Mouse (Mus musculus): Measurements from ENCODE around the gene Sp9. TPM values are rescaled to one million over a fixed set of nuclear protein-coding genes. Genes with fewer than 3 reads are reported as not detected.

The Sp9 gene
- total and polyA plus RNA-seq, 3 experiments = 0.55 TPM; not detected in 2

- Histone ChIP-seq H3K27ac (ENCODE audit: insufficient read depth, low read depth) (no peak overlapping the region), H3K79me2 (replicated peaks; ENCODE audit: control insufficient read depth, extremely low read depth, insufficient read depth, poor library complexity, severe bottlenecking) (no peaks in the 10 kb centered on the region), H3K9me3 (replicated peaks; ENCODE audit: low read length) (no peaks in the 10 kb centered on the region), H3K36me3 (replicated peaks in 1 of 2; ENCODE audit: control insufficient read depth in 1 of 2, insufficient read depth in 1 of 2, low read length in 1 of 2) (peaks cover 2 to 3% of the 10 kb centered on the region in 2 experiments), H3K9ac (ENCODE audit: insufficient read depth, low read depth) (no peak overlapping the region), H3K4me3 (replicated peaks in 1 of 3; ENCODE audit: low read depth in 2 of 3, low read length in 2 of 3, poor library complexity in 1 of 3) (no peak overlapping the region), H3K4me2 (ENCODE audit: insufficient read depth, low read depth, poor library complexity, severe bottlenecking) (no peak overlapping the region), H3K27me3 (replicated peaks) (peaks cover 12% of the 10 kb centered on the region), H3K4me1 (ENCODE audit: control insufficient read depth in 1 of 2, insufficient read depth in 2 of 2) (peaks cover 0 to 5% of the 10 kb centered on the region in 2 experiments; a peak in 1 of 4 replicates)
- dilution Hi-C loops (cut with MboI; ENCODE audit: extremely low pct_ligation_motif_present, extremely low pct_unique_long_range_greater_than_20kb, low sequenced_read_pairs) (no loop called here), in situ Hi-C loops (cut with MboI; ENCODE audit: low pct_ligation_motif_present, low pct_unique_long_range_greater_than_20kb, low sequenced_read_pairs) (loop anchor here (10.0 to 25.0 kb wide), 5 partner anchors 116 to 766 kb away; no protein-coding TSS in a partner anchor)
- TF ChIP-seq GABPA (IDR thresholded peaks at IDR 0.05; ENCODE audit: insufficient replicate concordance, low read depth, low read length) (no peak), IRF4 (IDR thresholded peaks at IDR 0.05; ENCODE audit: low read depth, low read length) (no peak), NRF1 (IDR thresholded peaks at IDR 0.05; ENCODE audit: low read depth, low read length) (no peak), MAX (IDR thresholded peaks at IDR 0.05; ENCODE audit: low read length) (no peak), TBP (conservative IDR thresholded peaks at IDR 0.05; ENCODE audit: low read depth, low read length) (no peak), PAX5 (IDR thresholded peaks at IDR 0.05; ENCODE audit: low read length) (no peak), ETS1 (conservative IDR thresholded peaks at IDR 0.05; ENCODE audit: low read depth, low read length) (no peak), RCOR1 (conservative IDR thresholded peaks at IDR 0.05; ENCODE audit: low read depth, low read length) (no peak), ELF1 (IDR thresholded peaks at IDR 0.05; ENCODE audit: low read depth, low read length) (no peak), USF2 (conservative IDR thresholded peaks at IDR 0.05; ENCODE audit: low read depth, low read length) (no peak)
- DNase-seq (ENCODE audit: extremely low read depth) = no peak
Observed at GRCm38 (mm10) chr2:73280356-73281047, 8.8 kb downstream of the Sp9 start.

GRCm38 (mm10) chr2:73281048-73281661 lies 9.4 kb downstream of the Sp9 start:
- Histone ChIP-seq H3K27me3 (replicated peaks) (peaks cover 6% of the 10 kb centered on the region), H3K4me2 (ENCODE audit: insufficient read depth, low read depth, poor library complexity, severe bottlenecking) (no peak overlapping the region), H3K9ac (ENCODE audit: insufficient read depth, low read depth) (no peak overlapping the region), H3K4me1 (ENCODE audit: control insufficient read depth in 1 of 2, insufficient read depth in 2 of 2) (peaks cover 0 to 5% of the 10 kb centered on the region in 2 experiments; a peak in 1 of 4 replicates), H3K27ac (ENCODE audit: insufficient read depth, low read depth) (no peak overlapping the region), H3K36me3 (replicated peaks in 1 of 2; ENCODE audit: control insufficient read depth in 1 of 2, insufficient read depth in 1 of 2, low read length in 1 of 2) (peaks cover 2 to 5% of the 10 kb centered on the region in 2 experiments), H3K9me3 (replicated peaks; ENCODE audit: low read length) (no peaks in the 10 kb centered on the region), H3K79me2 (replicated peaks; ENCODE audit: control insufficient read depth, extremely low read depth, insufficient read depth, poor library complexity, severe bottlenecking) (no peaks in the 10 kb centered on the region), H3K4me3 (replicated peaks in 1 of 3; ENCODE audit: low read depth in 2 of 3, low read length in 2 of 3, poor library complexity in 1 of 3) (no peak overlapping the region)
- TF ChIP-seq CHD2 (IDR thresholded peaks at IDR 0.05; ENCODE audit: low read length) = no peak
- no peak for TF ChIP-seq KAT2A (IDR thresholded peaks at IDR 0.05; ENCODE audit: insufficient replicate concordance, low read length)
- no peak for TF ChIP-seq ZNF384 (IDR thresholded peaks at IDR 0.05; ENCODE audit: low read depth, low read length)
- no peak for TF ChIP-seq RAD21 (IDR thresholded peaks at IDR 0.05; ENCODE audit: low read depth, low read length)
- TF ChIP-seq JUND (conservative IDR thresholded peaks at IDR 0.05; ENCODE audit: low read depth, low read length) = no peak
- TF ChIP-seq TCF12 (IDR thresholded peaks at IDR 0.05; ENCODE audit: low read depth, low read length) = no peak
- no peak for TF ChIP-seq TBP (conservative IDR thresholded peaks at IDR 0.05; ENCODE audit: low read depth, low read length)
- no peak for TF ChIP-seq ZMIZ1 (IDR thresholded peaks at IDR 0.05; ENCODE audit: low read depth, low read length)
- dilution Hi-C loops (cut with MboI; ENCODE audit: extremely low pct_ligation_motif_present, extremely low pct_unique_long_range_greater_than_20kb, low sequenced_read_pairs) (no loop called here), in situ Hi-C loops (cut with MboI; ENCODE audit: low pct_ligation_motif_present, low pct_unique_long_range_greater_than_20kb, low sequenced_read_pairs) (loop anchor here (10.0 to 25.0 kb wide), 5 partner anchors 116 to 766 kb away; no protein-coding TSS in a partner anchor)
- DNase-seq (ENCODE audit: extremely low read depth) = no peak

Measured in CH12.LX (cell line).